Mouse (Mus musculus): ENCODE results near the gene Pik3r2.

Pik3r2 gene

GRCm38 (mm10) chr8:70758616-70759561 is 17.6 kb downstream of the Pik3r2 start:
- peak; percentile 84 to 94 for DNase-seq (ENCODE audit: inconsistent age in 2 of 2, low spot score in 1 of 2)

- no peak for DNase-seq (ENCODE audit: inconsistent age in 2 of 2, low spot score in 1 of 2)
These were observed 18.3 kb downstream of the Pik3r2 start for GRCm38 (mm10) chr8:70758308-70758615.

GRCm38 (mm10) chr8:70757523-70758307 is 18.8 kb downstream of the Pik3r2 start:
- peak; percentile 66 to 85 for DNase-seq (ENCODE audit: inconsistent age in 2 of 2, low spot score in 1 of 2)

GRCm38 (mm10) chr8:70756476-70757040 is 20.0 kb downstream of the Pik3r2 start:
- DNase-seq (ENCODE audit: inconsistent age in 2 of 2, low spot score in 1 of 2) = peak in 1 of 2 experiments; percentile 64

GRCm38 (mm10) chr8:70755661-70756475 is 20.6 kb downstream of the Pik3r2 start:
- peak; percentile 69 to 89 for DNase-seq (ENCODE audit: inconsistent age in 2 of 2, low spot score in 1 of 2)

- peak; percentile 83 to 90 for DNase-seq (ENCODE audit: inconsistent age in 2 of 2, low spot score in 1 of 2)
These were observed 21.4 kb downstream of the Pik3r2 start for GRCm38 (mm10) chr8:70754871-70755660.

- peak; percentile 99 for DNase-seq (ENCODE audit: inconsistent age in 2 of 2, low spot score in 1 of 2)
These were observed 22.3 kb downstream of the Pik3r2 start, which contains the start of gene Rab3a for GRCm38 (mm10) chr8:70754043-70754870. TSS of gene Rab3a (plus strand) at chr8:70754679.

- peak; percentile 84 to 90 for DNase-seq (ENCODE audit: inconsistent age in 2 of 2, low spot score in 1 of 2)
These were observed 23.4 kb downstream of the Pik3r2 start for GRCm38 (mm10) chr8:70753151-70753550.

GRCm38 (mm10) chr8:70752000-70752764 is 24.3 kb downstream of the Pik3r2 start:
- DNase-seq (ENCODE audit: inconsistent age in 2 of 2, low spot score in 1 of 2) = peak; percentile 78 to 93

- DNase-seq (ENCODE audit: inconsistent age in 2 of 2, low spot score in 1 of 2) = peak in 1 of 2 experiments; percentile 30
These were observed 26.3 kb downstream of the Pik3r2 start for GRCm38 (mm10) chr8:70750128-70750680.

GRCm38 (mm10) chr8:70749097-70749674 is 27.3 kb downstream of the Pik3r2 start:
- peak; percentile 16 to 33 for DNase-seq (ENCODE audit: inconsistent age in 2 of 2, low spot score in 1 of 2)

- no peak for DNase-seq (ENCODE audit: inconsistent age in 2 of 2, low spot score in 1 of 2)
These were observed 28.0 kb downstream of the Pik3r2 start for GRCm38 (mm10) chr8:70748246-70749096.

GRCm38 (mm10) chr8:70747211-70747890 is 29.2 kb downstream of the Pik3r2 start:
- DNase-seq (ENCODE audit: inconsistent age in 2 of 2, low spot score in 1 of 2) = no peak

GRCm38 (mm10) chr8:70746676-70747075 is 29.8 kb downstream of the Pik3r2 start:
- DNase-seq (ENCODE audit: inconsistent age in 2 of 2, low spot score in 1 of 2) = no peak

GRCm38 (mm10) chr8:70745691-70746220 is 30.8 kb downstream of the Pik3r2 start:
- DNase-seq (ENCODE audit: inconsistent age in 2 of 2, low spot score in 1 of 2) = peak in 1 of 2 experiments; percentile 13

- DNase-seq (ENCODE audit: inconsistent age in 2 of 2, low spot score in 1 of 2) = peak; percentile 14 to 36
These were observed 31.7 kb downstream of the Pik3r2 start for GRCm38 (mm10) chr8:70744806-70745205.
